Mouse (Mus musculus) yolk sac, embryonic 10.5 days (tissue): Measurements from ENCODE around the gene Palld.

Experiments
- DNase-seq: peaks from one replicate; pipeline ENCODE4 v3.0.0-alpha.2; 2017; ENCODE audit warnings: low spot score

The Palld gene

GRCm38 (mm10) chr8:61586529-61586928, 316.0 kb downstream of the Palld start:
- DNase-seq, result no peak

- DNase-seq, result no peak
Observed at GRCm38 (mm10) chr8:61585746-61586145, 316.7 kb downstream of the Palld start.

- peak; percentile 39 for DNase-seq
Observed at GRCm38 (mm10) chr8:61584714-61585383, 317.6 kb downstream of the Palld start.

- no peak for DNase-seq
Observed at GRCm38 (mm10) chr8:61582547-61582946, 319.9 kb downstream of the Palld start.

GRCm38 (mm10) chr8:61581259-61581658, 321.2 kb downstream of the Palld start:
- no peak for DNase-seq

- no peak for DNase-seq
Observed at GRCm38 (mm10) chr8:61579831-61580230, 322.7 kb downstream of the Palld start.

- DNase-seq, result no peak
Observed at GRCm38 (mm10) chr8:61578754-61579153, 323.7 kb downstream of the Palld start.

GRCm38 (mm10) chr8:61575096-61575653, 327.3 kb downstream of the Palld start:
- no peak for DNase-seq

- DNase-seq, result peak; percentile 49
Observed at GRCm38 (mm10) chr8:61574526-61574925, 328.0 kb downstream of the Palld start.

- peak; percentile 51 for DNase-seq
Observed at GRCm38 (mm10) chr8:61573179-61573937, 329.1 kb downstream of the Palld start.

GRCm38 (mm10) chr8:61572697-61573096, 329.8 kb downstream of the Palld start:
- DNase-seq, result no peak

GRCm38 (mm10) chr8:61570637-61571036, 331.9 kb downstream of the Palld start:
- DNase-seq, result no peak

GRCm38 (mm10) chr8:61569721-61570120, 332.8 kb downstream of the Palld start:
- no peak for DNase-seq

GRCm38 (mm10) chr8:61569211-61569610, 333.3 kb downstream of the Palld start:
- no peak for DNase-seq

- no peak for DNase-seq
Observed at GRCm38 (mm10) chr8:61563378-61563777, 339.1 kb downstream of the Palld start.

- no peak for DNase-seq
Observed at GRCm38 (mm10) chr8:61562626-61563025, 339.9 kb downstream of the Palld start.

- no peak for DNase-seq
Observed at GRCm38 (mm10) chr8:61561220-61561619, 341.3 kb downstream of the Palld start.

GRCm38 (mm10) chr8:61559979-61560378, 342.5 kb downstream of the Palld start:
- no peak for DNase-seq

- no peak for DNase-seq
Observed at GRCm38 (mm10) chr8:61559450-61559849, 343.0 kb downstream of the Palld start.

GRCm38 (mm10) chr8:61558051-61558846, 344.2 kb downstream of the Palld start:
- no peak for DNase-seq

GRCm38 (mm10) chr8:61557036-61557435, 345.5 kb downstream of the Palld start:
- DNase-seq, result no peak

GRCm38 (mm10) chr8:61556219-61556618, 346.3 kb downstream of the Palld start:
- no peak for DNase-seq
